ENCODE assay signal across 8 mouse cellular contexts in the genomic region with DNA sequence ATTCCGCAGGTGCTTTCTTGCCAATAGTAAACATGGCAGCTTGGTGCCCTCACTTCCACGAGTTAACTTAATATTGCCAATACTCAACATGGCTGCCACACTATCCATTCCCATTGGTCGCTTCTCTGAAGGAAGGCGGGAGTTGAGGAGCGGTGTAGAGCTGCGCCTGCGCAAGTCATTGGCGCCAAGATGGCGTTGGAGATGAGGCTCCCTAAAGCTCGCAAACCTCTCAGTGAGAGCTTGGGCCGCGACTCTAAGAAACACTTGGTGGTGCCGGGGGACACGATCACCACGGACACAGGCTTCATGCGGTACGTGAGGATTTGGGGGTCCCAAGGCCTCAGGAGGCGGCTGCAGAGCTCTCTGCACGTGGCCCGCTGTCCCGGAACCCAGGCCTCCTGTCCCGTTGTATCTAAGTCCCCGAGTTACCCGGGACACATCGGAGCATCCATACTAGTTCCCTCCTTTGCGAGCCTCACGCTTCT. TPM values are rescaled to one million over a fixed set of nuclear protein-coding genes. Genes with fewer than 3 reads are reported as not detected.
A peak's percentile ranks its signal among the peaks of the same experiment; 100 is the strongest.
DNase-seq lines count a peak whose midpoint lies in the region; ATAC-seq and TF ChIP-seq lines count a peak whose summit lies in the region.

A gene (plus strand): TSS at position 165 of the 485 bp plus-strand sequence.

- no peaks in the 10 kb centered on the region for H3K9me3 ChIP-seq in ES-Bruce4 (replicated peaks; ENCODE audit: control insufficient read depth, insufficient read depth, low read length, poor library complexity, severe bottlenecking)
- H3K9me3 ChIP-seq in forebrain, embryonic 13.5 days (replicated peaks): no peaks in the 10 kb centered on the region
- H3K9me3 ChIP-seq in liver, postnatal 0 days (ENCODE audit: low read length): no peaks in the 10 kb centered on the region
- no peaks in the 10 kb centered on the region for H3K9me3 ChIP-seq in neural tube, embryonic 14.5 days (ENCODE audit: control insufficient read depth, low read length)

- no peak for TF ChIP-seq EP300 in ES-Bruce4 (IDR thresholded peaks at IDR 0.05; ENCODE audit: insufficient read depth, low read depth, low read length)
- TF ChIP-seq EP300 in liver, postnatal 0 days (IDR thresholded peaks at IDR 0.05; ENCODE audit: low read depth): no peak

- peak within 1 kb of the TSS; percentile 91 for H3K4me3 ChIP-seq in ES-Bruce4 (ENCODE audit: low read depth, low read length)
- H3K4me3 ChIP-seq in forebrain, embryonic 13.5 days: peak within 1 kb of the TSS; percentile 68
- peak within 1 kb of the TSS; percentile 71 for H3K4me3 ChIP-seq in liver, postnatal 0 days (ENCODE audit: low read depth, low read length)
- peak within 1 kb of the TSS; percentile 81 for H3K4me3 ChIP-seq in neural tube, embryonic 14.5 days (ENCODE audit: low read depth, low read length)

- peak within 1 kb of the TSS; percentile 59 for H3K9ac ChIP-seq in ES-Bruce4 (ENCODE audit: low read depth, poor library complexity, severe bottlenecking)
- H3K9ac ChIP-seq in forebrain, embryonic 13.5 days: peak within 1 kb of the TSS; percentile 78
- peak within 1 kb of the TSS; percentile 74 for H3K9ac ChIP-seq in liver, postnatal 0 days (replicated peaks)
- peak within 1 kb of the TSS; percentile 73 for H3K9ac ChIP-seq in neural tube, embryonic 14.5 days (replicated peaks; ENCODE audit: low read depth, low read length)

- under 1% methylated on average over 27 of the region's 27 CpGs for WGBS in forebrain, embryonic 13.5 days
- WGBS in large intestine, adult 2 months: under 1% methylated on average over 27 of the region's 27 CpGs
- 2% methylated on average over 27 of the region's 27 CpGs for WGBS in liver, postnatal 0 days (ENCODE audit: insufficient replicate concordance)
- under 1% methylated on average over 27 of the region's 27 CpGs for WGBS in neural tube, embryonic 14.5 days

- H3K4me2 ChIP-seq in forebrain, embryonic 13.5 days: peak within 1 kb of the TSS; percentile 91
- H3K4me2 ChIP-seq in liver, postnatal 0 days (ENCODE audit: low read depth, low read length): peak within 1 kb of the TSS; percentile 79
- peak within 1 kb of the TSS; percentile 73 for H3K4me2 ChIP-seq in neural tube, embryonic 14.5 days (ENCODE audit: low read depth, low read length)

- DNase-seq in heart, postnatal 10 days: peak; percentile 95 to 96
- DNase-seq in large intestine, adult 2 months (ENCODE audit: low read depth, low spot score): peak; percentile 92
- peak; percentile 89 for DNase-seq in liver, postnatal 0 days
- peak; percentile 91 for DNase-seq in testis, postnatal 10 days (ENCODE audit: low spot score)

- H3K27ac ChIP-seq in ES-Bruce4 (ENCODE audit: insufficient read depth, low read length): no peak within 1 kb of the TSS
- H3K27ac ChIP-seq in forebrain, embryonic 13.5 days: peak within 1 kb of the TSS; percentile 35; the same call in 1 of the 2 replicates
- peak within 1 kb of the TSS; percentile 56 for H3K27ac ChIP-seq in liver, postnatal 0 days (ENCODE audit: low read depth)
- H3K27ac ChIP-seq in neural tube, embryonic 14.5 days (ENCODE audit: low read depth, low read length): no peak within 1 kb of the TSS

- ATAC-seq in cerebellum, adult (ENCODE audit: insufficient number of reproducible peaks, low FRiP score, low TSS enrichment): peak; percentile 93
- peak; percentile 98 for ATAC-seq in forebrain, embryonic 13.5 days
- ATAC-seq in liver, postnatal 0 days: peak; percentile 99
- peak; percentile 96 for ATAC-seq in neural tube, embryonic 14.5 days (ENCODE audit: low read depth)

- peaks cover 30% of the 10 kb centered on the region for H3K36me3 ChIP-seq in ES-Bruce4 (ENCODE audit: control insufficient read depth, insufficient read depth, low read length, poor library complexity, severe bottlenecking)
- peaks cover 33% of the 10 kb centered on the region for H3K36me3 ChIP-seq in forebrain, embryonic 13.5 days (ENCODE audit: poor library complexity, severe bottlenecking)
- peaks cover 23% of the 10 kb centered on the region for H3K36me3 ChIP-seq in liver, postnatal 0 days (replicated peaks; ENCODE audit: insufficient read depth, low read length)
- peaks cover 19% of the 10 kb centered on the region; the same call in 1 of the 2 replicates for H3K36me3 ChIP-seq in neural tube, embryonic 14.5 days (ENCODE audit: control insufficient read depth, insufficient read depth, low read length)

- no peaks in the 10 kb centered on the region for H3K27me3 ChIP-seq in ES-Bruce4 (ENCODE audit: control insufficient read depth, insufficient read depth, low read length, poor library complexity, severe bottlenecking)
- 0 out of 2 replicates have a peak, but pooled peaks cover 6% of the 10 kb centered on the region for H3K27me3 ChIP-seq in forebrain, embryonic 13.5 days
- H3K27me3 ChIP-seq in liver, postnatal 0 days (ENCODE audit: insufficient read depth, low read length): no peaks in the 10 kb centered on the region
- H3K27me3 ChIP-seq in neural tube, embryonic 14.5 days (ENCODE audit: control insufficient read depth, insufficient read depth, low read length): 0 out of 2 replicates have a peak, but pooled peaks cover 2% of the 10 kb centered on the region

- no peak for TF ChIP-seq CTCF in ES-Bruce4 (IDR thresholded peaks at IDR 0.05; ENCODE audit: low read depth, low read length)
- TF ChIP-seq CTCF in liver, postnatal 0 days (IDR thresholded peaks at IDR 0.05; ENCODE audit: low read depth): no peak

- TF ChIP-seq POLR2A in ES-Bruce4 (IDR thresholded peaks at IDR 0.05; ENCODE audit: insufficient read depth, low read length): peak; percentile 77

- intact Hi-C loops in heart, postnatal 10 days (cut with DNase I): no loop called here

- no peaks in the 10 kb centered on the region for H3K4me1 ChIP-seq in ES-Bruce4 (ENCODE audit: control insufficient read depth, insufficient read depth, low read length)
- H3K4me1 ChIP-seq in forebrain, embryonic 13.5 days: peaks cover 22% of the 10 kb centered on the region
- peaks cover 9% of the 10 kb centered on the region; the same call in 1 of the 2 replicates for H3K4me1 ChIP-seq in liver, postnatal 0 days (ENCODE audit: insufficient read depth)
- 0 out of 2 replicates have a peak, but pooled peaks cover 7% of the 10 kb centered on the region for H3K4me1 ChIP-seq in neural tube, embryonic 14.5 days (ENCODE audit: control insufficient read depth, insufficient read depth, low read length)

RNA-seq across cellular contexts. Expression of the gene that starts here (rescaled TPM):
- polyA plus RNA-seq in ES-Bruce4 (2011; ENCODE audit: insufficient read depth, insufficient read length, low read depth, missing spikeins): 61.8 and 71.3 TPM in 2 replicates
- polyA plus RNA-seq in forebrain, embryonic 13.5 days (2015; fragmentation: Nextera tagmentation; extraction: Ambion mirVana): 53.2 and 59.2 TPM in 2 replicates
- total RNA-seq in heart, postnatal 10 days (2021): 10 to 100 TPM; 14.1 to 16.0 TPM
- polyA plus RNA-seq in large intestine, adult 2 months (2012; rRNA removed): 12.5 and 15.4 TPM in 2 replicates
- 14.2 and 14.6 TPM in 2 replicates for polyA plus RNA-seq in liver, postnatal 0 days (2015; fragmentation: Nextera tagmentation; extraction: Ambion mirVana)
- polyA plus RNA-seq in neural tube, embryonic 14.5 days (2014; fragmentation: Nextera tagmentation; extraction: Ambion mirVana): 30.4 and 35.9 TPM in 2 replicates

Comparison
In these comparisons a context has a peak if more than half of its experiments do, and no peak if none do; other contexts are left out.
1. H3K27ac ChIP-seq: peak in forebrain, embryonic 13.5 days (single experiment) and liver, postnatal 0 days (single experiment); none in ES-Bruce4 (single experiment) and neural tube, embryonic 14.5 days (single experiment).
2. Peak in every context shown above with its lines, with median percentiles within 50 percentile points of each other: H3K4me3 ChIP-seq, H3K9ac ChIP-seq, ATAC-seq, H3K4me2 ChIP-seq and DNase-seq.